Mouse (Mus musculus) embryonic fibroblast, embryonic 13.5 days (primary cell): ENCODE data around the gene Ubxn1.

ENCODE experiments used
- CTCF ChIP-seq: IDR thresholded peaks from 2 replicates; pipeline ENCODE4 v1.5.1; 2011; ENCODE audit warnings: mild to moderate bottlenecking, control low read depth, low read length, moderate library complexity, borderline replicate concordance; ENCODE audit not compliant: insufficient read depth
- POLR2A ChIP-seq: IDR thresholded peaks from 2 replicates; pipeline ENCODE4 v1.6.1; 2011; ENCODE audit warnings: low read depth, mild to moderate bottlenecking, control low read depth, low read length, moderate library complexity

GRCm38 (mm10) chr19:8829660-8830059 is 41.6 kb upstream of the Ubxn1 start, which contains the start of gene AC129217.1:
- no peak for TF ChIP-seq CTCF
- no peak for TF ChIP-seq POLR2A
